Mouse (Mus musculus): ENCODE measurements around the gene Ceacam20. TPM values are rescaled to one million over a fixed set of nuclear protein-coding genes. Genes with fewer than 3 reads are reported as not detected.

Ceacam20 gene
- total RNA-seq, 1 experiment from 2014 or later, result not detected

Other genes starting within 250 kb of the Ceacam20 start
- gene Tomm40, start 250.0 kb upstream of the Ceacam20 start, total RNA-seq (2017), result 19.6 to 24.2 TPM (median 23.8 TPM) in 3 replicates
- not detected in 3 replicates for gene Nectin2, start 214.9 kb upstream of the Ceacam20 start, total RNA-seq (2017)
- not detected in 3 replicates for gene Bcam, start 194.4 kb upstream of the Ceacam20 start, total RNA-seq (2017)
- gene Cblc, start 168.6 kb upstream of the Ceacam20 start, total RNA-seq (2017), result not detected in 3 replicates
- gene Bcl3, start 142.6 kb upstream of the Ceacam20 start, total RNA-seq (2017), result 13.7 to 16.6 TPM (median 13.9 TPM) in 3 replicates
- not detected in 3 replicates for gene Gm19345, start 113.4 kb upstream of the Ceacam20 start, total RNA-seq (2017)
- gene Ceacam16, start 104.1 kb upstream of the Ceacam20 start, total RNA-seq (2017), result 0.39 TPM in 1 of 3 replicates, not detected in the others
- 0.38 to 1.2 TPM (median 0.75 TPM) in 3 replicates for gene Ceacam19, start 77.4 kb upstream of the Ceacam20 start, total RNA-seq (2017)
- gene Pvr, start 44.3 kb upstream of the Ceacam20 start, total RNA-seq (2017), result 8.2 to 13.6 TPM (median 12.2 TPM) in 3 replicates
- 0.75 TPM in 1 of 3 replicates, not detected in the others for gene Igsf23, start 14.7 kb upstream of the Ceacam20 start, total RNA-seq (2017)
- gene Nlrp9b, start 26.1 kb downstream of the Ceacam20 start, total RNA-seq (2017), result not detected in 3 replicates
- gene Vmn1r91, start 134.3 kb downstream of the Ceacam20 start, total RNA-seq (2017), result not detected in 3 replicates
- gene Gm16442, start 157.2 kb downstream of the Ceacam20 start, total RNA-seq (2017), result not detected in 3 replicates
- not detected in 3 replicates for gene Vmn1r93, start 173.7 kb downstream of the Ceacam20 start, total RNA-seq (2017)
- gene Vmn1r94, start 203.0 kb downstream of the Ceacam20 start, total RNA-seq (2017), result not detected in 3 replicates
- not detected in 3 replicates for gene Vmn1r95, start 228.3 kb downstream of the Ceacam20 start, total RNA-seq (2017)
- gene Gm6164, start 240.2 kb downstream of the Ceacam20 start, total RNA-seq (2017), result not detected in 3 replicates